Mouse (Mus musculus): ENCODE results near the gene Armh1.

Armh1 gene

GRCm38 (mm10) chr4:117251801-117252316 lies at the start of gene Armh1, which contains the start of gene Tmem53:
TSS of gene Armh1 (minus strand) at chr4:117252125.
TSS of gene Tmem53 (plus strand) at chr4:117251951.
- peak; percentile 76 to 77 for DNase-seq (ENCODE audit: low spot score in 2 of 2)

GRCm38 (mm10) chr4:117299921-117300320 lies 48.0 kb upstream of the Armh1 start:
- no peak for DNase-seq (ENCODE audit: low spot score in 2 of 2)

GRCm38 (mm10) chr4:117297819-117298218 lies 45.9 kb upstream of the Armh1 start:
- no peak for DNase-seq (ENCODE audit: low spot score in 2 of 2)

GRCm38 (mm10) chr4:117296849-117297593 lies 45.1 kb upstream of the Armh1 start:
- DNase-seq (ENCODE audit: low spot score in 2 of 2) = no peak

- DNase-seq (ENCODE audit: low spot score in 2 of 2) = no peak
These were observed 39.8 kb upstream of the Armh1 start for GRCm38 (mm10) chr4:117291696-117292095.

- DNase-seq (ENCODE audit: low spot score in 2 of 2) = peak; percentile 64 to 72
These were observed 37.2 kb upstream of the Armh1 start for GRCm38 (mm10) chr4:117288927-117289801.

- DNase-seq (ENCODE audit: low spot score in 2 of 2) = no peak
These were observed 36.5 kb upstream of the Armh1 start for GRCm38 (mm10) chr4:117288277-117288926.

- DNase-seq (ENCODE audit: low spot score in 2 of 2) = no peak
These were observed 32.4 kb upstream of the Armh1 start for GRCm38 (mm10) chr4:117284363-117284762.

- no peak for DNase-seq (ENCODE audit: low spot score in 2 of 2)
These were observed 31.6 kb upstream of the Armh1 start for GRCm38 (mm10) chr4:117283271-117284191.

- no peak for DNase-seq (ENCODE audit: low spot score in 2 of 2)
These were observed 29.3 kb upstream of the Armh1 start for GRCm38 (mm10) chr4:117281090-117281845.

- DNase-seq (ENCODE audit: low spot score in 2 of 2) = no peak
These were observed 28.5 kb upstream of the Armh1 start for GRCm38 (mm10) chr4:117280397-117280930.

- DNase-seq (ENCODE audit: low spot score in 2 of 2) = no peak
These were observed 27.3 kb upstream of the Armh1 start for GRCm38 (mm10) chr4:117279253-117279642.

- no peak for DNase-seq (ENCODE audit: low spot score in 2 of 2)
These were observed 26.7 kb upstream of the Armh1 start for GRCm38 (mm10) chr4:117278381-117279252.

- no peak for DNase-seq (ENCODE audit: low spot score in 2 of 2)
These were observed 25.8 kb upstream of the Armh1 start for GRCm38 (mm10) chr4:117277687-117278086.

- DNase-seq (ENCODE audit: low spot score in 2 of 2) = no peak
These were observed 25.1 kb upstream of the Armh1 start for GRCm38 (mm10) chr4:117277021-117277420.

- DNase-seq (ENCODE audit: low spot score in 2 of 2) = no peak
These were observed 24.4 kb upstream of the Armh1 start for GRCm38 (mm10) chr4:117276281-117276711.

- DNase-seq (ENCODE audit: low spot score in 2 of 2) = no peak
These were observed 22.8 kb upstream of the Armh1 start for GRCm38 (mm10) chr4:117274720-117275119.

- DNase-seq (ENCODE audit: low spot score in 2 of 2) = no peak
These were observed 20.5 kb upstream of the Armh1 start for GRCm38 (mm10) chr4:117272459-117272858.

GRCm38 (mm10) chr4:117270278-117270677 lies 18.4 kb upstream of the Armh1 start:
- DNase-seq (ENCODE audit: low spot score in 2 of 2) = peak; percentile 82 to 86
